Mouse (Mus musculus) liver, adult 2 months (tissue): ENCODE measurements around the gene Aebp2. TPM values are rescaled to one million over a fixed set of nuclear protein-coding genes. Genes with fewer than 3 reads are reported as not detected.

Experiments
- DNase-seq: peaks from one replicate; pipeline ENCODE4 v3.0.0-alpha.2; 2011; ENCODE audit warnings: low read depth, low spot score; ENCODE audit errors: extremely low read depth
- H3K27ac ChIP-seq: fragments of 200-500 bp; replicated peaks from 2 replicates; pipeline ENCODE4 v1.5.1; 2012; ENCODE audit warnings: low read depth, mild to moderate bottlenecking, control low read depth, inconsistent platforms, low read length; ENCODE audit not compliant: insufficient read depth
- H3K27me3 ChIP-seq: fragments of 200-500 bp; 2 replicates; pipeline ENCODE4 v1.6.1; 2012; ENCODE audit warnings: mild to moderate bottlenecking, moderate library complexity, low read length, inconsistent platforms; ENCODE audit not compliant: control insufficient read depth, insufficient read depth
- H3K36me3 ChIP-seq: fragments of 200-500 bp; 2 replicates; pipeline ENCODE4 v1.6.1; 2012; ENCODE audit warnings: low read length, inconsistent platforms; ENCODE audit not compliant: control insufficient read depth, insufficient read depth
- H3K4me1 ChIP-seq: fragments of 200-500 bp; 2 replicates; pipeline ENCODE4 v1.6.1; 2011; ENCODE audit warnings: low read length; ENCODE audit not compliant: control insufficient read depth, insufficient read depth
- H3K4me3 ChIP-seq: fragments of 200-500 bp; 2 replicates; pipeline ENCODE4 v1.5.1; 2011; ENCODE audit warnings: low read depth, mild to moderate bottlenecking, control low read depth, low read length, moderate library complexity; ENCODE audit not compliant: insufficient read depth
- H3K79me2 ChIP-seq: fragments of 200-500 bp; 2 replicates; pipeline ENCODE4 v1.6.1; 2012; ENCODE audit warnings: inconsistent platforms, mild to moderate bottlenecking, low read length, moderate library complexity; ENCODE audit not compliant: control insufficient read depth, insufficient read depth
- H3K9ac ChIP-seq: fragments of 200-500 bp; 2 replicates; pipeline ENCODE4 v1.6.1; 2012; ENCODE audit warnings: low read depth, mild to moderate bottlenecking, control low read depth, inconsistent platforms, low read length
- CTCF ChIP-seq: fragments of 200-500 bp; IDR thresholded peaks from 2 replicates; pipeline ENCODE4 v1.5.1; 2011; ENCODE audit warnings: low read depth, low read length, control low read depth
- POLR2A ChIP-seq: fragments of 200-500 bp; IDR thresholded peaks from 2 replicates; pipeline ENCODE4 v1.6.1; 2011; ENCODE audit warnings: low read length, control low read depth; ENCODE audit not compliant: insufficient read depth; ENCODE audit errors: extremely low read depth
- WGBS: fragments of 180-500 bp; shearing (Covaris S2); methylation state at CpG from one replicate; pipeline ENCODE4 v1.1.7; 2018; 5-methylcytosine and 5-hydroxymethylcytosine counted together
- polyA plus RNA-seq: library from polyadenylated mRNA; depleted of rRNA; stranded (reverse); fragments of >200 nt; gene quantifications from 2 replicates; pipeline ENCODE4 v1.2.3, GENCODE M21; 2012
- total RNA-seq: library from RNA; depleted of rRNA; stranded (reverse); fragments of >200 nt; gene quantifications from 2 replicates; pipeline ENCODE4 v1.2.3, GENCODE M21; 2014

Gene Aebp2
- total and polyA plus RNA-seq, 2 experiments = 10.0 to 13.5 TPM

- DNase-seq = no peak
- H3K4me1 ChIP-seq = peaks cover 4% of the 10 kb centered on the region; the same call in 1 of the 2 replicates
- peaks cover 18% of the 10 kb centered on the region for H3K36me3 ChIP-seq
- H3K27ac ChIP-seq = no peak overlapping the region
- no peak for TF ChIP-seq CTCF
- TF ChIP-seq POLR2A = no peak
- H3K79me2 ChIP-seq = peaks cover 7% of the 10 kb centered on the region; the same call in 1 of the 2 replicates
- 86% methylated on average over 4 of the region's 4 CpGs for whole genome bisulfite sequencing
- no peak overlapping the region for H3K9ac ChIP-seq
- H3K4me3 ChIP-seq = no peak overlapping the region
- H3K27me3 ChIP-seq = no peaks in the 10 kb centered on the region
Measured at GRCm38 (mm10) chr6:140636290-140636689, 13.8 kb downstream of the Aebp2 start.

- H3K36me3 ChIP-seq = peaks cover 35% of the 10 kb centered on the region
- H3K4me3 ChIP-seq = no peak overlapping the region
- DNase-seq = no peak
- H3K79me2 ChIP-seq = no peaks in the 10 kb centered on the region; the same call in 1 of the 2 replicates
- H3K27me3 ChIP-seq = no peaks in the 10 kb centered on the region
- H3K9ac ChIP-seq = no peak overlapping the region
- WGBS = 96% methylated on average over 7 of the region's 7 CpGs
- TF ChIP-seq POLR2A = no peak
- no peak for TF ChIP-seq CTCF
- no peak overlapping the region for H3K27ac ChIP-seq
- H3K4me1 ChIP-seq = no peaks in the 10 kb centered on the region
Measured at GRCm38 (mm10) chr6:140642010-140642409, 19.5 kb downstream of the Aebp2 start.

GRCm38 (mm10) chr6:140642655-140643054 is 20.2 kb downstream of the Aebp2 start:
- Histone ChIP-seq H3K36me3 (peaks cover 36% of the 10 kb centered on the region), H3K4me3 (no peak overlapping the region), H3K79me2 (no peaks in the 10 kb centered on the region; the same call in 1 of the 2 replicates), H3K4me1 (no peaks in the 10 kb centered on the region), H3K27ac (no peak overlapping the region), H3K27me3 (no peaks in the 10 kb centered on the region), H3K9ac (no peak overlapping the region)
- DNase-seq = no peak
- WGBS = 95% methylated on average over 12 of the region's 12 CpGs
- TF ChIP-seq POLR2A (no peak), CTCF (no peak)

GRCm38 (mm10) chr6:140645931-140646330 is 23.5 kb downstream of the Aebp2 start:
- H3K36me3 ChIP-seq = peaks cover 38% of the 10 kb centered on the region

GRCm38 (mm10) chr6:140646892-140647291 is 24.4 kb downstream of the Aebp2 start:
- no peaks in the 10 kb centered on the region for H3K4me1 ChIP-seq
- TF ChIP-seq CTCF (no peak), POLR2A (no peak)
- no peak overlapping the region for H3K27ac ChIP-seq
- H3K4me3 ChIP-seq = no peak overlapping the region
- H3K36me3 ChIP-seq = peaks cover 33% of the 10 kb centered on the region
- peak; percentile 20 for DNase-seq
- H3K9ac ChIP-seq = no peak overlapping the region
- WGBS = 61% methylated on average over 6 of the region's 6 CpGs
- H3K27me3 ChIP-seq = no peaks in the 10 kb centered on the region
- no peaks in the 10 kb centered on the region for H3K79me2 ChIP-seq

More at GRCm38 (mm10) chr6:140645931-140646330, 23.5 kb downstream of the Aebp2 start:
- TF ChIP-seq CTCF (no peak), POLR2A (no peak)
- no peaks in the 10 kb centered on the region for H3K4me1 ChIP-seq
- no peak overlapping the region for H3K9ac ChIP-seq
- no peaks in the 10 kb centered on the region for H3K79me2 ChIP-seq
- H3K4me3 ChIP-seq = no peak overlapping the region
- H3K27ac ChIP-seq = no peak overlapping the region
- peak; percentile 27 for DNase-seq
- H3K27me3 ChIP-seq = no peaks in the 10 kb centered on the region

GRCm38 (mm10) chr6:140649812-140650211 is 27.3 kb downstream of the Aebp2 start:
- H3K27ac ChIP-seq = no peak overlapping the region
- H3K79me2 ChIP-seq = no peaks in the 10 kb centered on the region
- no peaks in the 10 kb centered on the region for H3K27me3 ChIP-seq
- 50% methylated on average over 1 of the region's 1 CpGs for WGBS
- peaks cover 32% of the 10 kb centered on the region for H3K36me3 ChIP-seq
- H3K4me3 ChIP-seq = no peak overlapping the region
- H3K4me1 ChIP-seq = no peaks in the 10 kb centered on the region
- no peak overlapping the region for H3K9ac ChIP-seq
- TF ChIP-seq CTCF (no peak), POLR2A (no peak)
- no peak for DNase-seq
